Mouse (Mus musculus) olfactory bulb, adult 2 months (tissue): Measurements from ENCODE around the gene Cacna1c.

Experiments
- CTCF ChIP-seq: fragments of 200-500 bp; IDR thresholded peaks from 2 replicates; pipeline ENCODE4 v1.5.1; 2012; ENCODE audit warnings: low read depth, mild to moderate bottlenecking, low read length, moderate library complexity; ENCODE audit not compliant: insufficient read depth
- POLR2A ChIP-seq: fragments of 200-500 bp; IDR thresholded peaks from 2 replicates; pipeline ENCODE4 v1.6.1; 2012; ENCODE audit warnings: mild to moderate bottlenecking, low read depth, low read length, moderate library complexity; ENCODE audit not compliant: insufficient read depth

DNA sequence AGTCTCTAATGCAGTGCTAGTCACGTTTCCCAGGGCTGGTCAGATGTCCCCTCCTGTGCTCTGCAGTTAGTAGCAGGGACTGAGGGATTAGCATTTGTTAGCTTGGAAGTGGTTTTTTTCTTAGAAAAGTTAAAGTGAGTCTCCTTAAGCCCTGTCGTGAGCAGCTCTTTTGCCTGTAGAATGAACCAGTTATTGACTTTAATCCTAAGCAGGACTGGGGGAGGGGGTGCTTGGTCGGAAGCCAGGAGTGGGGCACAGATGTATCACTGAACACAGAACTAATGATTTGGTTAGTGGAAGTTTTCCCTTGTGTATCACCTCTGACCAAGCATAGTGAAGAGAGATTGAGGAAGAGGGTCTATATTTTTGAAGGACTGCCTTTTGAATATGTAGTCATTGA is 12.4 kb downstream of the Cacna1c start:
- TF ChIP-seq POLR2A, result no peak
- no peak for TF ChIP-seq CTCF
